Mouse (Mus musculus) kidney, postnatal 4 days (tissue): ENCODE results near the gene Kcnip4.

Experiments used
- DNase-seq, 2 experiments: peaks; one replicate each; pipeline ENCODE4 v3.0.0; 2021; ENCODE audit warnings: mixed read lengths in 2 of 2

The Kcnip4 gene

GRCm38 (mm10) chr5:49350126-49350909 is 174.4 kb downstream of the Kcnip4 start:
- DNase-seq: peak; percentile 56 to 63

DNA sequence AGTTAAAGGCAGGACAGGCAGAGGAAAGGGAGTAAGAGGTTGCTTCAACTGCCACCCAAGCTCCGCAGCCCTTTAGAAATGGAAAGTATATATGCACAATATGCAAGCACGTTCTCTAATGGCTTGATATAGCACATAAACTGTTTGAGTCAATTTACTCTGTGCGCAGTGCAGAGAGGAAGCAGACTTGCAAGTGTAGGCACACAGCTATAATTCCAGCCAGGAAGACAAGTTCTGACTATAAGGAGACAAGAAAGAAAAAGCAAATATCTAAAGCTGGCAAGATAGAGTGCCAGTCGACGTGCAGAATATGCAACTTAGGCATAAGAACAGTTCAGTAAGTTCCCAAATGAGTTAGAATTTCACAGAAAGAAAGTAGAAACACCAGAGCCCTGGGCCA is 175.2 kb downstream of the Kcnip4 start:
- peak in 1 of 2 experiments; percentile 2 for DNase-seq

DNA sequence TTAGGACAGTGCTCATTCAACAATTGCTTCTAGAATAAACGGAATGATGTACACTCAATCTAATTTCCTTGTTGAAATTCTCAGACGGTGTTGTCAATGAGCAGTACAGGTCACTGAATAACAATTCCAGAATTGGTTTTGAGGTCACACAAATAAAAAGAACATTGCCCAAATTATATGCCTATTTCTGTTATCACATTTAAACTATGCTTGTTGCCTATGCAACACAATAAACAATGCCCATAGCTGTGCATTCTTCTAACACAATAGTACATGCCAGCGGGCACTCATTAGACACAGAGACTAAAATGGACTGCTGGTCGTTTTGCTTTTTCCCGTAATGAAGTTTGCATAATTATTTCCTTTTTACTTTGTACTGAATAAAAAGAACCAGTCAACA is 176.2 kb downstream of the Kcnip4 start:
- no peak for DNase-seq

DNA sequence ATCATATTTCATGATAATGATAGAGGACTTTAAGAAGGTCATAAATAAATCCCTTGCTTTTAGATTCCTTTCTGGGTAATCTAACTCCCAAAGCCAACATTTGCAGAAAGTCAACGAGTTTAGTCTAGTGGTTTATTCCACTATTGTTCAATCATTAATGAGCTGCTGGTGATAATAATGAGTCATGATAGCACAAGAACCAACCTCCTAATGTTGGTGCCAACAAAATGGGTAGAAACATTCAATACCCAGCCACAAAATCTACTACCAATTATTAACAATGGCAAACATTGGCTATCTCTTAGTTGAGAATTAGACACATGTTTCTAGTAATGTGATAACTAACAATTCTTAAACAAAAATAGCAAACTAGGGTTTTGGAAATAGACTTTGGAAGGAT is 180.1 kb downstream of the Kcnip4 start:
- no peak for DNase-seq

DNA sequence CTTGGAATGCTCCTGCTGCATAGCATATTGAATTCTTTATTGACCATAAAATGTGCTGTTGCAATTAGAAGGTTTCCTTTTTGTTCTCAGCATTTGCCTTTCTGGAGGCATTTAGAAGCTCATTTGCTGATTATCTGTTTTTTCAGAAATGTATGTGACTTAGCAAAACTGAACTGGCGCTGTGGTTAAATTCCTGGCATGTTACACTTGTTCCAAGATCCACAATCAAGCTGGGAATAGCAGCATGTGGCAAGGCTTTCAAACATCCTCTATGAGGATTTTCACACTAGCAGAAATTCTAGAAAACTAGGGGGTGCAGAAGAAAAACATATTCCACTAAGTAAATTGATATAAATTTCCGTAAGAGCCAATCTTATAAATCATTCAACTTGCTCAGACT is 187.5 kb downstream of the Kcnip4 start:
- no peak for DNase-seq

DNA sequence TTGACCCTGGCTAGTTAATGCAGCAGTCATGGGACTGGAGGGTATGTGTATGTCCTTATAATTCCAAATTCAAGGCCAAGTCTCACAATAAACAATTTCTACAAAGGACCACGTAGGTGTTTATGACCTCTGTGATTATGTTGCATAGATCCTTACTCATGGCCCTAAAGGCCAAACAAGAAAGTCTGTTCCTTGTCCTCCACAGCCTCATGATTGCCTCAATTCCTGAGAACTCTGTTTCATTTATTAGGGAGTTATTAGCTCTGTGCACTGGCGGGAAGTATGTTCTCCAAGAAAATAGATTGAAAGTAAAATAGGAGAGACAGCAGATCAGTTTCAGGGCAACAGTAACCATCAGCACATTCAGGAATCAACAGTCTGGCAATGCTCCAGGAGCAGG is 191.6 kb downstream of the Kcnip4 start:
- no peak for DNase-seq

DNA sequence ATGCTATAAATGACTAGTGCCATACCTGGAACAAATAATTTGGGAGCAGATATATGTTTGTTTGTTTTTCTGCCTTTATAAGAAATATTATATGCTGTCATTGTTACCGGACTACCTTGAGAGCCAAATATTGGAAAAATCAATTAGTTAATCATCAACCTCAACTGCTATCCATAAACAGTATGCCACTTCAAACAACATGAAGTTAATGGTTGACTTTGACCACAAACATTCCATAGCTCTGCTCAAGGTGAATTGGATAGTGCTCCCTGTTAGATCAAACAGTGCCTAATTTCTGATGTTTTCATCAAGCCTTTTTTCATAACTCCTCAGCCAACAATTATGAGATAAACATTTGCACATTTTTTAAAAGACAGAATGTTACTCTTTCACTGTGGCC is 195.7 kb downstream of the Kcnip4 start:
- DNase-seq: no peak

DNA sequence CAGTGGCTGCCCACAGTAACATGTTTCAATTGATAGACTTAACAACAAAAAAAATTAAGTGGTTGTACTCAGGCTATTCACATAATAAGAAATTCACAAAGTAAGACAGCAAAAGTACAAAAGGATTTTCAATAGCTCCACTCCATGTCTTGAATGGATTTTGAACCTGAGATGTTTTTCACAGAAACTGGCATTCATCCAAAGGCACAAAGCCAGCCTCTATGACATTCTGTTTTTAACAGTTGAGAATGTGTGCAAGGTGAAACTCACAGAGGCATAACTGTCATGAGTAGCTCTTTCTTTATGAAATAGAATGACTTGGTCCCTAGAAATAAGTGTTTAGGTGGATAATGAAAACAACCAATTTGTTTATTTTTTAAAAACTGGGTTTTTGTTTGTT is 206.0 kb downstream of the Kcnip4 start:
- no peak for DNase-seq

DNA sequence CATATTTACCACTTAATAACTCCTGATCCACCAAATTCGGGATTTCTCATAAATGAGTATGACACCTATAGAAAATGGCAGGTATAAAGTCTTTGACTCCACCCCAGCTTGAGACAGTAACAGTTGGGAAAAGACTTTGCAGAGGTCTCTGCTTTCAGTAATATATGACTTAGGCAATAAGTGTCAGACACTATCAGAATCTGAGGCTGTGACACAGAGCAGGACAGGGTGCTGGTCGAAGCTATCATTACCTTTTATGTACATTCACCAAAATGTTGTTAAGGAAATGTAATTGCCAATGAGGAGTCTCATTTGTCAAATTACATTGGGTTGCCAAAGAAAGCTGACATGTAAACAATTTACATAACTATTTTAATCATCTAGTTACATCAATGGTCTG is 206.8 kb downstream of the Kcnip4 start:
- no peak for DNase-seq

GRCm38 (mm10) chr5:49306796-49307195 is 217.9 kb downstream of the Kcnip4 start:
- DNase-seq: no peak

DNA sequence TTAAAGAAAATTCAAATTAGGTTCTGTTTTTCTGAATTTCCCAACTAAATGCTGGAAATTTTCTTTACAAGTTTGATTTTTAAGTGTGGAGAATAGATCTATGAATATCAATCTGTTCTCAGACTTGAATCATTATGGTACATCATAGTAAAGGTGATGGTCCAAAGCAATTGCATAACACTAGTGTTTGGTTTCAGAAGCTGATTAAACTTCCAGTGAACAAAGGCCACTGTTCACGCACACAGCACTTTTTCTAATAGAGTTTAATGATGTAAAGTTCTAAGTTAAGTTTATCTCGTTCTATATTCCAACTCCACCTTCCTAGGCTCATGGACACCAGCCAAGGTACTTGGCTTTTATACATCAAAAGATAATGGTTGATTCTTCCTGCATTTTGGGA is 219.4 kb downstream of the Kcnip4 start:
- DNase-seq: no peak

DNA sequence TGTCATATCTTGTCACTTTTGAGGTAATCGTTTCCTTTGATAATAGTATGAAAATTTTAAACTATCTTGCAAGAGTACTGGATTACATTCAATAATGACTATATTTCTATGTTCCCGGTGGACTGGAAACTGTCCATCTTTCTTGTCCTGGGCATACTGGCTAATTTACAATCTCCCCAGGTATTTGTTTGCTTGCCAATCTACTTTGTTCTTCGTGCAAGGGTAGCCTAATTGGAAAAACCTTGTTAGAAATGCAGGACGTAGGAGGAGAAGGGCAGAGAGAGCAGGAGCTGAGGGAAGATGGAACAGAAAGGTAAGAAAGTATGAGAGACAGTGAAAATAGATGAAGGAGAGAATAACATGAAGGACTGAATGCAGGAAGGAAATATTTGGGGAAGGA is 226.1 kb downstream of the Kcnip4 start:
- DNase-seq: no peak

GRCm38 (mm10) chr5:49292421-49292820 is 232.3 kb downstream of the Kcnip4 start:
- no peak for DNase-seq

DNA sequence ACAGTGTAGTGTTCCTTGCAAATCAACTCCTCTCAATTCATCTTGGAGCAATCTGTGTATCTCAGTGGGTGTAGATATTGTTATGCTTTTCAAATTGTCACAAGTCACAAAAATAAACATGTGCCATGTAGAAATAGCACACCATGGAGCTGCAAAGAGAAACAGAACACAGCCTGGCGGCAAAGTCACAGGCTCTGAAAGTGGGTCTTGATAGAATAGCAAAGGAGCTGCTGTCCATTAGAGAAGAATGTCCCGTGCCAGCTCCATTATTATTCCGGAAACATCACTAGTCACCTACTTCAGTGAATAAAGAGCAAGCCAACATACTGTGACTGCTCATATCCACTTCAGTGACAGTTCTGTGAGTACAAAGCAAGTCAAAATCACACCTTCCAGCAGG is 232.9 kb downstream of the Kcnip4 start:
- DNase-seq: no peak

- peak; percentile 4 to 11 for DNase-seq
Observed at GRCm38 (mm10) chr5:49285455-49286135, 239.1 kb downstream of the Kcnip4 start.

- peak in 1 of 2 experiments; percentile 1 for DNase-seq
Observed at GRCm38 (mm10) chr5:49284776-49285175, 239.9 kb downstream of the Kcnip4 start.

- DNase-seq: no peak
Observed at GRCm38 (mm10) chr5:49283403-49283802, 241.3 kb downstream of the Kcnip4 start.

GRCm38 (mm10) chr5:49271864-49272263 is 252.8 kb downstream of the Kcnip4 start:
- no peak for DNase-seq

DNA sequence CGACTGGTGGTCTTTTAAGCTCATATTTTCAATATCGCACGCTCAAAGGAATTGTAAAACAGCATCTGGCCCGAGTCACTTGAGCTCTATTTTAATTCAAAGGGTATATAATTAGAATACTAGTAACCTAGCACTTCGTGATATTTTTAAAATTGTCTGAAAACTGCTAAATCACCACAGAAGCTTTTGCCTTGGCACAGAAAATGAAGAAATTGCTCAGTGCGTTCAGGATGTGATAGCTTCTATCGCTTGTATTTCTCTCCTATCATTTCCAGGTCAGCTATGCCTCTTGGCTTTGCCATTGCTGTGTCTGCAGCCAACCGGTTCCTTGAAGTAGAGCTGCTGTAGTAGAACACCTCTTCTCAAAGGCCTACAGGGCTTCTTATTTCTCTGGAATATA is 255.9 kb downstream of the Kcnip4 start:
- no peak for DNase-seq

DNA sequence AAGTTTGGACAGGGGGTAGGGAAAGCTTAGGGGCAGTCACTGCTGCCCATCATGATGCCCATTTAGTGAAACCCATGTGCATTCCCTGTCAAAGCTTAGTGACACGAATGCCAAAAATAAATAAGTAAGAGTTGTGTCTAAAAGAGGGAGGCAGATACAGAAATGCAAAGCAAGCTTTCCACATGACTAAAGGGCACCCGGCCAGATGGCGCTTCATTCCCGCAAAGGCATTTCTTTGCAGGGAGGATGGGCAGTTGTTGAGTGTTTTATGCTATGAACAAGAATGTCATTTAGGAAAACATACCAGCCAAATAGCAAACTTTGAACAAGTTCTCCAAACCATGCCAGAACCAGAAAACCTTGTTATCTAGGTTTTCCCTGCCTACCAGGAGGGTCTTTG is 265.4 kb downstream of the Kcnip4 start:
- DNase-seq: peak; percentile 14 to 37

DNA sequence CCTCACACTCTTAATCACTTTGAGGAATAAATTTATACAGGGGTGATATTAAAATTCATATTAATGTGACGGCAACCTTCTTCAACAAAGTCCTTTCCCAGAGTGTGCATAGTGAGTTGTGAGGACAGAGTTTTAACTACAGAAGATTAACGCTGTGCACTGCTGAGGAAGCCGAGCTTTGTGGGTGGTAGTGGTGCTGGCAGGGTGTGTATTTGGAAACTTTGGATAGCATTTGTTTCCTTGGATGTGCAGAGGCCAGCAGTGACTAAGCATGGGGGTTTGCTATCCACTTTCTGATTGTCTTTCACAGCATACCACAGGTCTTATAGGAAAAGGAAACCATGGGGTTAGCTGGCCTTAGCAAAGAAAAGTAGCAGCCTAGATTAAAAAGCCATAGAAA is 267.9 kb downstream of the Kcnip4 start:
- DNase-seq: no peak

DNA sequence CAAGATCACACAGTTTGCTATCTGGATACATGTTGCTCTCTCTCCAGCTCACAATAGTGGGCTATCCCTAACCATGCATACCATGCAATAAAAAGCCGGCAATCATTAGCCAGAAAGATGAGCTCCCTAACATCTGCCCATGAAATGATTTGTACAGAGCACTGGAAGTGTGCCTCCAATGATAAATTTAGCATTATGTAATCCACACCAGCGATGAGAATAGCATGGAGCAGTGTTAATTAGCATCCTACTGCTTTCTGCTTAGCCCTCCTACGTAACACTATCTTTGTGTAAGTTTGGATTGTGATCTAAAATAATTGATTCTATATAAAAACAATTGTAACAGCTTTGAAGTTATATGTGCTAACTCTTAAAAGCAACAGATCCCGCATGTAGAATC is 268.7 kb downstream of the Kcnip4 start:
- DNase-seq: no peak

DNA sequence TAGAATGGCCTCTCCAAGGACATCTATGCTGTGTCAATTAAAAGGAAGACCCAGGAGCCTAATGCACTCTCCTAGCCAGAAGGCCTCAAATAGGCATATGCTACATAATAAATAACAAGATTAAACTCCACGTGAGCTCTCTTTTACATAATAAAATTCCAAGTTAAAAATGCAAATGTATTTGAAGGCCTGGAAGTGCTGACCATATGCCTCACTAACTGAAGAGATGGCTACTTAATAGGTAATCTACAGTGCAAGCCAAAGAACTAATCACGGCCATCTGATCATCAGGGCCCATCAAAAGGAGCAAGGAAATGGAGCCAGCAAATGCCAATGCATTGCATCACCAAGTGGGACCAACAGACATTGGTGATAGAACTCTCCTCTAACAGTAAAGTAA is 277.6 kb downstream of the Kcnip4 start:
- no peak for DNase-seq

DNA sequence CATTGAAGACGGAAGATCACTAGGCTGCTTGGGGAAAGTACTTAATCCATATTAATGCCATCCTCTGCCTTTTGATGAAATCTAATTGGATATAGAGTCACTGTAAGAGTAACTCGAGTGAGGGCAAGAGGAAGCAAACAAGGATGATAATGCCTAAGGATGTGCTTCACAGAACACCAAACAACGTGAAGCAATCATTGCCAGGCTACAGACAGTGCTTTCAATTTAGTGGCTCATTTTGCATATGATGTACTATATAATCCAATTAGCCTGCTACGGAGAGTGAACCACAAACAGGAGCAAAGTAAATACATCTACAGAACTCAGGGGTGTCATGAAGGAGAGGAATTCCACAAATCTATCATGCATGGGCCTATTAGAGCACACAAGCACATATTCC is 280.3 kb downstream of the Kcnip4 start:
- no peak for DNase-seq

DNA sequence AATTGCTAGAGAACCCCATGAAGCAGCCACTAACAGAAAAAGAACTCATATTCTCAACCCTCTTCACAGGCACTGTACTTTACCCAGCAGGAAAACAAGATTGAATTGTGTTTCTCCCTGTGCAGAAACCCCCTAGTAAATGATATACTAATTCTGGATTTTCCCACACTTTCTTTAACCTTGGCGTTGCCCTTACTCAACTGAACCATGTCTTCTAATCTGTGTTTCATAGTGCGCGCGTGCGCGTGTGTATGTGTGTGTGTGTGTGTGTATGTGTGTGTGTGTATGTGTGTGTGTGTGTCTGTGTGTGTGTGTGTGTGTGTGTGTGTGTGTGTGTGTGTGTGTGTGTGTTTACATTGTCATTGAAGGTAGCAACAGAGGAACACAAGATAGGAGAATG is 283.0 kb downstream of the Kcnip4 start:
- DNase-seq: peak; percentile 40 to 61
